Mouse (Mus musculus): Measurements from ENCODE around the gene Fitm2. TPM values are rescaled to one million over a fixed set of nuclear protein-coding genes. Genes with fewer than 3 reads are reported as not detected.
A peak's percentile ranks its signal among the peaks of the same experiment; 100 is the strongest.

The Fitm2 gene
- polyA plus RNA-seq, 1 experiment from 2014 or later: 14.2 TPM

- Histone ChIP-seq H3K4me2 (replicated peaks) (peak overlapping the region; percentile 89), H3K36me3 (peaks cover 6% of the 10 kb centered on the region; the same call in 1 of the 2 replicates), H3K27ac (no peak overlapping the region; the same call in 1 of the 2 replicates), H3K4me1 (peaks cover 19% of the 10 kb centered on the region), H3K9ac (peak overlapping the region; percentile 85), H3K4me3 (peak overlapping the region; percentile 98), H3K27me3 (replicated peaks) (no peaks in the 10 kb centered on the region), H3K9me3 (no peaks in the 10 kb centered on the region)
- WGBS: under 1% methylated on average over 50 of the region's 50 CpGs
- ATAC-seq (ENCODE audit: low FRiP score, low read depth): peak; percentile 59
These were observed 53.5 kb downstream of the Fitm2 start for GRCm38 (mm10) chr2:163418841-163419345.

GRCm38 (mm10) chr2:163417830-163418229, 54.6 kb downstream of the Fitm2 start:
- H3K36me3 ChIP-seq: peaks cover 6% of the 10 kb centered on the region
- no peak overlapping the region for H3K27ac ChIP-seq
- H3K9me3 ChIP-seq: no peaks in the 10 kb centered on the region
- H3K4me2 ChIP-seq (replicated peaks): peak overlapping the region; percentile 89
- no peak overlapping the region for H3K9ac ChIP-seq
- peaks cover 19% of the 10 kb centered on the region for H3K4me1 ChIP-seq
- ATAC-seq (ENCODE audit: low FRiP score, low read depth): no peak
- no peaks in the 10 kb centered on the region for H3K27me3 ChIP-seq (replicated peaks)
- H3K4me3 ChIP-seq: no peak overlapping the region

- Histone ChIP-seq H3K4me2 (replicated peaks) (no peak overlapping the region), H3K9ac (no peak overlapping the region), H3K4me1 (peaks cover 19% of the 10 kb centered on the region), H3K27ac (no peak overlapping the region), H3K36me3 (peaks cover 12% of the 10 kb centered on the region), H3K9me3 (no peaks in the 10 kb centered on the region), H3K4me3 (no peak overlapping the region), H3K27me3 (replicated peaks) (no peaks in the 10 kb centered on the region)
- ATAC-seq (ENCODE audit: low FRiP score, low read depth): no peak
- 94% methylated on average over 6 of the region's 6 CpGs for WGBS
These were observed 55.4 kb downstream of the Fitm2 start for GRCm38 (mm10) chr2:163417026-163417425.

Other genes starting within 250 kb of the Fitm2 start
- gene Jph2, start 74.6 kb downstream of the Fitm2 start, polyA plus RNA-seq (2016; fragmentation: Nextera tagmentation; extraction: Ambion mirVana): 0.81 and 1.3 TPM in 2 replicates
- gene Oser1, start 47.9 kb downstream of the Fitm2 start, polyA plus RNA-seq (2016; fragmentation: Nextera tagmentation; extraction: Ambion mirVana): 74.3 and 74.8 TPM in 2 replicates
- 83.1 and 83.6 TPM in 2 replicates for gene Gdap1l1, start 34.2 kb downstream of the Fitm2 start, polyA plus RNA-seq (2016; fragmentation: Nextera tagmentation; extraction: Ambion mirVana)
- not detected in 2 replicates for gene R3hdml, start 19.7 kb upstream of the Fitm2 start, polyA plus RNA-seq (2016; fragmentation: Nextera tagmentation; extraction: Ambion mirVana)
- gene Hnf4a, start 34.2 kb upstream of the Fitm2 start, polyA plus RNA-seq (2016; fragmentation: Nextera tagmentation; extraction: Ambion mirVana): not detected in 2 replicates
- 45.7 and 52.5 TPM in 2 replicates for gene Ttpal, start 129.7 kb upstream of the Fitm2 start, polyA plus RNA-seq (2016; fragmentation: Nextera tagmentation; extraction: Ambion mirVana)
- 34.5 and 41.2 TPM in 2 replicates for gene Serinc3, start 172.5 kb upstream of the Fitm2 start, polyA plus RNA-seq (2016; fragmentation: Nextera tagmentation; extraction: Ambion mirVana)
- 123 and 124 TPM in 2 replicates for gene Pkig, start 185.8 kb upstream of the Fitm2 start, polyA plus RNA-seq (2016; fragmentation: Nextera tagmentation; extraction: Ambion mirVana)